Mouse (Mus musculus) C2C12 (cell line): ENCODE results near the gene Vps18.

Source experiments
- CTCF ChIP-seq: IDR thresholded peaks from one replicate; pipeline ENCODE4 v1.5.1; 2011; ENCODE audit not compliant: control insufficient read depth, insufficient read depth, insufficient read length
- MAX ChIP-seq: IDR thresholded peaks from one replicate; pipeline ENCODE4 v1.6.1; 2011; ENCODE audit warnings: mild to moderate bottlenecking, control low read depth
- MYOG ChIP-seq: IDR thresholded peaks from one replicate; pipeline ENCODE4 v1.6.1; 2011; ENCODE audit not compliant: control insufficient read depth, insufficient read length; ENCODE audit errors: extremely low read depth

DNA sequence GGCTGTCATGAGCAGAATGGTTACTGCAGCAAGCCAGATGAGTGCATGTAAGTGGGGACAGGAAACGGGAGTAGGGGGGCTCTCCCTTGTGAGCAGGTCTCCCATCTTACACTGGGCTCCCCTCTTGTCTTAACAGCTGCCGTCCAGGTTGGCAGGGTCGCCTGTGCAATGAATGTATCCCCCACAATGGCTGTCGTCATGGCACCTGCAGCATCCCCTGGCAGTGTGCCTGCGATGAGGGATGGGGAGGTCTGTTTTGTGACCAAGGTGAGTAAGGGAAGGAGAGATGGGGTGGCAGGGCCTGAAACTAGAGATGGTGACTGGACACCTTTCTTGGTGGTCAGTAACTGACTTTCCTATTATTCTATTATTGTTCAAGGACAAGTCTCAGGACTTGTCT, 40.0 kb downstream of the Vps18 start:
- TF ChIP-seq MAX (no peak), CTCF (no peak), MYOG (no peak)
